12 mouse cellular contexts compared by ENCODE assay signal in the genomic region with DNA sequence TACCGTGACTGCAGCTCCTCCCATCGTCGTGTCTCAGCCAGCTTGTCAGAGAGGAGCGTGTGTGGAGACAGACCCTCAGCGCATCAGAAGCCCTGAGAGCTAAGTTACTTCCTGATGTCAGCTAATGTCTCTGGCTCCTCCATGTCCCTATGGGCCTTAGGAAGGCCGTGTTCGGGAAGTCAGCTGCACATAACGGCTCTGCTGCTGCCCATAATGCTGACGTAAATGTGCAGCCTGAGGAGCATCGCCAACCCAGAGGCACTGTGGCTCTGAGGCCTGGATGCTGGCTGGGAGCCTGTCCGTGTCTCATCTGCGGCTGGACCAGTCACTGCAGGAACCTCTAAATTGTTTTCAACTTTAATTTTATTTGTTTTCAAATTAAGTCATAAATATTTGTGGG. TPM values are rescaled to one million over a fixed set of nuclear protein-coding genes. Genes with fewer than 3 reads are reported as not detected.
DNase-seq lines count a peak whose midpoint lies in the region; ATAC-seq and TF ChIP-seq lines count a peak whose summit lies in the region.
"Had no signal": no experiment of that assay in that cellular context is flagged by ENCODE, and none has a peak within 500 bp of the region (broad histone marks: within the 10 kb centered on the region; RNA-seq: fewer than 3 reads in every experiment).

No protein-coding gene starts in this region.

- no peak overlapping the region for H3K4me3 ChIP-seq in heart, embryonic 16.5 days (ENCODE audit: low read length)
- no peak overlapping the region for H3K4me3 ChIP-seq in heart, embryonic 11.5 days (ENCODE audit: low read depth, low read length)
- H3K4me3 ChIP-seq in left cerebral cortex, adult 2 months: 0 out of 2 replicates have a peak overlapping the region, but pooled peaks have one; percentile 7
- H3K4me3 ChIP-seq: erythroblast, embryonic 14.5 days had no signal

- ATAC-seq in heart, embryonic 16.5 days (replicated peaks; ENCODE audit: extremely low read depth, insufficient read depth, low FRiP score): no peak
- ATAC-seq in heart, embryonic 11.5 days (replicated peaks; ENCODE audit: insufficient number of reproducible peaks, low FRiP score, low TSS enrichment): no peak

- peak; percentile 48 to 63 for DNase-seq in cerebellum, postnatal 25 days
- no peak for DNase-seq in cerebellum, postnatal 4 days (ENCODE audit: low spot score in 2 of 2)
- DNase-seq in left cerebral cortex, adult 2 months (ENCODE audit: extremely low spot score in 1 of 2, low spot score in 2 of 2): no peak
- no peak for DNase-seq in left cerebral cortex, postnatal 4 days
- DNase-seq in MN1 (ENCODE audit: low spot score): peak; percentile 84
- DNase-seq in natural killer cell, adult 2 months (ENCODE audit: low spot score in 2 of 2): no peak
- DNase-seq: kidney, adult 18-20 months; lung, adult 2 months; thymus, postnatal 25 days had no signal

- H3K36me3 ChIP-seq in heart, embryonic 16.5 days (ENCODE audit: control insufficient read depth, insufficient read depth): peaks cover 26% of the 10 kb centered on the region
- peaks cover 11% of the 10 kb centered on the region for H3K36me3 ChIP-seq in heart, embryonic 11.5 days (ENCODE audit: control insufficient read depth, insufficient read depth, low read length)

- TF ChIP-seq CTCF in left cerebral cortex, adult 2 months (IDR thresholded peaks at IDR 0.05): no peak

- 0 out of 2 replicates have a peak overlapping the region, but pooled peaks have one; percentile 36 for H3K27ac ChIP-seq in heart, embryonic 16.5 days (ENCODE audit: low read length)
- H3K27ac ChIP-seq in heart, embryonic 11.5 days (ENCODE audit: low read depth, low read length): no peak overlapping the region
- H3K27ac ChIP-seq in left cerebral cortex, adult 2 months: no peak overlapping the region

- 75% methylated on average over 12 of the region's 12 CpGs for WGBS in heart, embryonic 16.5 days
- 81% methylated on average over 12 of the region's 12 CpGs for WGBS in heart, embryonic 11.5 days (ENCODE audit: insufficient replicate concordance)

- no peak overlapping the region for H3K4me2 ChIP-seq in heart, embryonic 16.5 days (ENCODE audit: low read depth, low read length)
- H3K4me2 ChIP-seq in heart, embryonic 11.5 days: no peak overlapping the region

- H3K27me3 ChIP-seq in heart, embryonic 16.5 days (ENCODE audit: control insufficient read depth, insufficient read depth, low read length): peaks cover 4% of the 10 kb centered on the region; the same call in 1 of the 2 replicates
- peaks cover 6% of the 10 kb centered on the region; the same call in 1 of the 2 replicates for H3K27me3 ChIP-seq in heart, embryonic 11.5 days (ENCODE audit: control insufficient read depth, insufficient read depth, low read length)

- intact Hi-C loops in left cerebral cortex, adult 2 months (cut with DNase I): no loop called here
- intact Hi-C loops in left cerebral cortex, postnatal 4 days (cut with DNase I): no loop called here

- peaks cover 22% of the 10 kb centered on the region for H3K4me1 ChIP-seq in heart, embryonic 16.5 days (ENCODE audit: control insufficient read depth, insufficient read depth, low read length)
- H3K4me1 ChIP-seq in heart, embryonic 11.5 days (ENCODE audit: control insufficient read depth, insufficient read depth, low read length): peaks cover 13% of the 10 kb centered on the region

- no peak overlapping the region for H3K9ac ChIP-seq in heart, embryonic 16.5 days (ENCODE audit: low read length)
- H3K9ac ChIP-seq in heart, embryonic 11.5 days (ENCODE audit: low read depth, low read length): no peak overlapping the region

- no peaks in the 10 kb centered on the region for H3K9me3 ChIP-seq in heart, embryonic 16.5 days (replicated peaks; ENCODE audit: control insufficient read depth, low read length)
- no peaks in the 10 kb centered on the region for H3K9me3 ChIP-seq in heart, embryonic 11.5 days (replicated peaks; ENCODE audit: control insufficient read depth, low read length)

RNA-seq across cellular contexts. Expression of a gene that starts 2.9 kb away (rescaled TPM):
- polyA plus RNA-seq in heart, embryonic 16.5 days (2015; fragmentation: Nextera tagmentation; extraction: Ambion mirVana): 148 and 152 TPM in 2 replicates
- polyA plus RNA-seq in heart, embryonic 11.5 days (2014; fragmentation: Nextera tagmentation; extraction: Ambion mirVana): 135 and 136 TPM in 2 replicates
- total RNA-seq in left cerebral cortex, adult 2 months (2021): 100 to 1,000 TPM; 254 to 259 TPM
- total RNA-seq in left cerebral cortex, postnatal 4 days (2021): 100 to 1,000 TPM; 298 to 302 TPM

RNA-seq across cellular contexts. Expression of a gene that starts 5.9 kb away (rescaled TPM):
- polyA plus RNA-seq in heart, embryonic 16.5 days (2015; fragmentation: Nextera tagmentation; extraction: Ambion mirVana): 0.36 and 0.70 TPM in 2 replicates
- 1.6 TPM in 2 replicates for polyA plus RNA-seq in heart, embryonic 11.5 days (2014; fragmentation: Nextera tagmentation; extraction: Ambion mirVana)
- 1,000 to 10,000 TPM; 1,016 to 1,023 TPM for total RNA-seq in left cerebral cortex, adult 2 months (2021)
- 100 to 1,000 TPM; 291 to 312 TPM for total RNA-seq in left cerebral cortex, postnatal 4 days (2021)

RNA-seq across cellular contexts. Expression of a gene that starts 19.8 kb away (rescaled TPM):
- 11.4 and 11.7 TPM in 2 replicates for polyA plus RNA-seq in heart, embryonic 16.5 days (2015; fragmentation: Nextera tagmentation; extraction: Ambion mirVana)
- 13.6 and 15.1 TPM in 2 replicates for polyA plus RNA-seq in heart, embryonic 11.5 days (2014; fragmentation: Nextera tagmentation; extraction: Ambion mirVana)
- 10 to 100 TPM; 42.2 to 52.4 TPM for total RNA-seq in left cerebral cortex, adult 2 months (2021)
- 10 to 100 TPM; 47.7 to 51.5 TPM for total RNA-seq in left cerebral cortex, postnatal 4 days (2021)

RNA-seq across cellular contexts. Expression of a gene that starts 42.5 kb away (rescaled TPM):
- polyA plus RNA-seq in heart, embryonic 16.5 days (2015; fragmentation: Nextera tagmentation; extraction: Ambion mirVana): 80.4 and 81.2 TPM in 2 replicates
- polyA plus RNA-seq in heart, embryonic 11.5 days (2014; fragmentation: Nextera tagmentation; extraction: Ambion mirVana): 104 and 105 TPM in 2 replicates
- 10 to 100 TPM; 55.3 to 61.5 TPM for total RNA-seq in left cerebral cortex, adult 2 months (2021)
- 10 to 100 TPM; 65.3 to 65.5 TPM for total RNA-seq in left cerebral cortex, postnatal 4 days (2021)

RNA-seq across cellular contexts. Expression of a gene that starts 52.7 kb away (rescaled TPM):
- polyA plus RNA-seq in heart, embryonic 16.5 days (2015; fragmentation: Nextera tagmentation; extraction: Ambion mirVana): 7.5 and 15.9 TPM in 2 replicates
- 1.7 TPM in 2 replicates for polyA plus RNA-seq in heart, embryonic 11.5 days (2014; fragmentation: Nextera tagmentation; extraction: Ambion mirVana)
- 1 to 10 TPM in 1 of 2 experiments, under 1 TPM in 1; 0.47 to 1.2 TPM for total RNA-seq in left cerebral cortex, adult 2 months (2021)
- 1 to 10 TPM in 1 of 2 experiments, under 1 TPM in 1; 0.56 to 1.1 TPM for total RNA-seq in left cerebral cortex, postnatal 4 days (2021)

Comparison
In these comparisons a context has a peak if more than half of its experiments do, and no peak if none do; other contexts are left out.
1. DNase-seq: peak in cerebellum, postnatal 25 days (2 of 2) and MN1 (single experiment); none in cerebellum, postnatal 4 days (0 of 2), left cerebral cortex, adult 2 months (0 of 2), left cerebral cortex, postnatal 4 days (single experiment) and natural killer cell, adult 2 months (0 of 2).